Mouse (Mus musculus) brain, adult 2 months (tissue): Measurements from ENCODE around the gene Gm3264.
A peak's percentile ranks its signal among the peaks of the same experiment; 100 is the strongest.
"Not testable (repeated sequence)": the region's sequence is repeated elsewhere in the genome, so short reads cannot be mapped to it uniquely, and the experiment has no call there.

Experiments used
- DNase-seq: peaks from one replicate; pipeline ENCODE4 v3.0.0; 2011; ENCODE audit warnings: low read depth, low spot score

Gm3264 gene

DNA sequence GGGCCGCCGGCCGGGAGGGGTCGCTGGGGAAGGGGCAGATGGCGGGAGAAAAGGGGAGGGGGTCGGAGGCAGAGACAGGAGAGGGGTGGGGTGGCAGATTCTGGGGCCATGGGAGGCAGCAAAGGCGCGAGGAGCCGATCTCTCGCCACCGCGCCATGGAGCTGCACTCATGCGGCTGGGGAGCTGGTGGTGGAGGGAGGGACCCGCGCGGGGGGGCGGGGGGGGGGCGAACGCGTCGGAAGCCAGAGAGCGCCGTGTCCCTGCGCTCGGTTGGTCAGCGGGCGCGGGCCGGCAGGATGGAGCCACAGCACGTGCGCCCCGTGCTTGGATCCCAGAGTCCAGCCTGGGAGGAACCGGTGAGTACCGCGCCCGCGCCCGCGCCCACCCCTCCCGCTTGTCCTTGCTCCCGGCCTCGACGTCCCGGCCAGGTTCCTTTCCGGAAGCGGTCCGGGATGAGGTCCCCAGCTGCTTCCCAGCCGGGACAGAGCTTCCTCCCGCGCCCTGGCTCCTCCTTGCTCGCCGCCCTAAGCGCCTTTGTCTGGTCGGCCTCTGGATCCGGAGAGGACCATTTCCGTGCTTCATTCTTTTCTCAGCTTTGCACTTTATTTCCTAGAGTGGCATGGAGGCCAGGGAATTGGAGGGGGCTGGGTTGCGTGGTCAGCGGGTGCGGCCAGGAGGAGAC is at the start of gene Gm3264:
Gm3264 (plus strand) TSS at position 278 of the 682 bp plus-strand sequence.
- DNase-seq: peak; percentile 5

DNA sequence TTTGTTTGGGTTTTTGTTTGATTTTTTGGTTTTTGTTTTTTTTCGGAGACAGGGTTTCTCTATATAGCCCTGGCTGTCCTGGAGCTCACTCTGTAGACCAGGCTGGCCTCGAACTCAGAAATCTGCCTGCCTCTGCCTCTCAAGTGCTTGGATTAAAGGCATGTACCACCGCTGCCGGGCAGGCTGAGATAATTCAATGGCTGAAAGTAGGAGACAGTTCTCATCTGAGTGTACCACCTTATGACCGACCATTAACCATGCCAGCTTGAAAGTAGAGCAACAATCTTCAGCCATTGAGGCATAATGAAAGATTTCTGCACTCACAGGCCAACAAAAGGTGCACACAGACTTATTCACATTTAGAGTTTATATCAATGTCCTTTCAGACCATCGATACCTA is 49.0 kb upstream of the Gm3264 start:
- not testable (repeated sequence) for DNase-seq

DNA sequence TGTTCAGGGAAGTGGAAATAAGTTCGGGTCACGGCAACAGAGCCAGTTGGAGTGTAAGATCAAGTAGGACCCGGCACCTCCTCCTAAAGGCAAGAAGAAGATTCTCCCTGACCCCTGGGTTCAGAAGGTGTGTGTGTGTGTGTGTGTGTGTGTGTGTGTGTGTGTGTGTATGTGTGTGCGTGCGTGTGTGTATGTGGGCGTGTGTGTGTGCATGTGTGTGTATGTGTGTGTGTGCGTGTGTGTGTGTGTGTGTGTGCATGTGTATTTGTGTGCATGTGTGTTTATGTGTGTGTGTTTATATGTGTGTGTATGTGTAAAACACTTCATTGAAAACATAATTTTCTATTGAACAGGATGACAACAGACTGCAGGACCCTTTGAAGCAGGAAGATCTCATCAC is 33.4 kb upstream of the Gm3264 start:
- not testable (repeated sequence) for DNase-seq

DNA sequence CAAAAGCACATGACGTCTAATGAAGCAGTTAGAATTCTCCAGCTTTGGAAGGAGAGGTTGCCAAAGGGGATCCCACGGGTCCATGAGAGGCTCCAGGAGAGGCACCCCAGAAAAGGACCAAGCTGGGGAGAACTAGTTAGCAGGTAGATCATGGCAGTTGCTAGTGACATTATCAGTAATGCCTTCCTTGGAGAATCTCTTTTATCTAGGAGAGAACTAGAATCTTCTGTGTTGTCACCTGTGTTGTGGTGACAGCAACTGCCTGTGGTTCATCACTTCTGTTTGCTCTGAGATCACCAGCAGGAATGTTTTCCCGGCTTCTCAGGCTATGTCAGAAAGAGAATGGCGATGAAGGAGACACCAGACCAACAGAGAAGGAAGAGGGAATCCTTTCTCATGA is 17.6 kb upstream of the Gm3264 start, which contains the start of gene Gm3269:
Gm3269 (plus strand) TSS at position 301 of the 400 bp plus-strand sequence.
- DNase-seq: not testable (repeated sequence)

DNA sequence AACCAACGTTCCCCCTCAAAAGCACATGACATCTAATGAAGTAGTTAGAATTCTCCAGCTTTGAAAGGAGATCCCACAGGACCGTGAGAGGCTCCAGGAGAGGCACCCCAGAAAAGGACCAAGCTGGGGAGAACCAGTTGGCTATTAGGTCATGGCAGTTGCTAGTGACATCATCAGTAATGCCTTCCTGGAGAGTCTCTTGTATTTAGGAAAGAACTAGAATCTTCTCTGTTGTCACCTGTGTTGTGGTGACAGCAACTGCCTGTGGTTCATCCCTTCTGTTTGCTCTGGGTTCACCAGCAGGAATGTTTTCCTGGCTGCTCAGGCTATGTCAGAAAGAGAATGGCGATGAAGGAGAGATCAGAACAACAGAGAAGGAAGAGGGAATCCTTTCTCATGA is 36.7 kb downstream of the Gm3264 start, which contains the start of gene Gm3278:
Gm3278 (plus strand) TSS at position 301 of the 400 bp plus-strand sequence.
- not testable (repeated sequence) for DNase-seq
